Mouse (Mus musculus): ENCODE results near the gene Mcfd2.

DNA sequence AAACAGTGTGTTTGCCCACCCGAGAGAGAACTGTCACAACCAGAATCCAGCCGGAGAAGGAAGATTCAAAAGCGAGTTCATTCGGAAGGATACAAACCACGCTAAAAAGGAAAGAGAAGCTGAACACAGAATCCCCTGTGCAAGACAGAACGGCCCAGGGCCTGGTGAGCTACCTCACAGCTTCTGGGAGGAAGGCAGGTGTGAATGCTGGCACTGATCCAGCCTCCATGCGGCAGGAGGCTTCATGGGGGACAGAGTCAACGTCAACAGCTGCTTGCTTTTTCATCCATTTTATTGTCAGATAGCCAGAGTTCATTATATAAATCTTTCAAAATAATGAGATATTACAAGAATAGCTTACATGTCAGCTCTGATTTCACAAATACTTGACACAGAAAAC lies 11.4 kb downstream of the Mcfd2 start:
- TF ChIP-seq EP300 (IDR thresholded peaks at IDR 0.05; ENCODE audit: low read depth) (no peak), CTCF (IDR thresholded peaks at IDR 0.05; ENCODE audit: low read depth) (no peak)

Measured in liver, postnatal 0 days (tissue).